Mouse (Mus musculus) kidney, embryonic 15.5 days (tissue): ENCODE results near the gene Trabd2b. TPM values are rescaled to one million over a fixed set of nuclear protein-coding genes. Genes with fewer than 3 reads are reported as not detected.
A peak's percentile ranks its signal among the peaks of the same experiment; 100 is the strongest.

ENCODE experiments used
- ATAC-seq: fragments of 200-750 bp; cut with Nextera tagmentation; replicated peaks from 2 replicates; pipeline ENCODE4 v1.8.0; 2017; ENCODE audit warnings: moderate TSS enrichment; ENCODE audit not compliant: low FRiP score
- H3K27ac ChIP-seq: fragments of 300-500 bp; sonication (generic); 2 replicates; pipeline ENCODE4 v1.5.1; 2015; ENCODE audit warnings: mild to moderate bottlenecking, inconsistent platforms
- H3K27me3 ChIP-seq: fragments of 300-500 bp; sonication (generic); 2 replicates; pipeline ENCODE4 v1.6.1; 2015; ENCODE audit warnings: inconsistent platforms
- H3K36me3 ChIP-seq: fragments of 300-500 bp; sonication (generic); 2 replicates; pipeline ENCODE4 v1.6.1; 2015; ENCODE audit warnings: inconsistent platforms
- H3K4me1 ChIP-seq: fragments of 300-500 bp; sonication (generic); 2 replicates; pipeline ENCODE4 v1.6.1; 2015; ENCODE audit warnings: inconsistent platforms
- H3K4me2 ChIP-seq: fragments of 300-500 bp; sonication (generic); 2 replicates; pipeline ENCODE4 v1.6.1; 2015; ENCODE audit warnings: moderate library complexity, mild to moderate bottlenecking, inconsistent platforms
- H3K4me3 ChIP-seq: fragments of 300-500 bp; sonication (generic); replicated peaks from 2 replicates; pipeline ENCODE4 v1.5.1; 2015; ENCODE audit warnings: mild to moderate bottlenecking, inconsistent platforms
- H3K9ac ChIP-seq: fragments of 300-500 bp; sonication (generic); 2 replicates; pipeline ENCODE4 v1.6.1; 2015; ENCODE audit warnings: mild to moderate bottlenecking, inconsistent platforms
- H3K9me3 ChIP-seq: fragments of 300-500 bp; sonication (generic); replicated peaks from 2 replicates; pipeline ENCODE4 v1.6.1; 2016; ENCODE audit warnings: inconsistent platforms
- WGBS: fragments of 180-500 bp; shearing (Covaris S2); methylation state at CpG from one replicate; pipeline ENCODE4 v1.1.7; 2015; ENCODE audit warnings: mixed read lengths; 5-methylcytosine and 5-hydroxymethylcytosine counted together
- polyA plus RNA-seq: library from polyadenylated mRNA; unstranded; fragments of >200 nt; fragmentation: Nextera tagmentation; extraction: Ambion mirVana; gene quantifications from 2 replicates; pipeline ENCODE4 v1.2.1, GENCODE M21; 2015

Trabd2b gene
- polyA plus RNA-seq, 1 experiment from 2014 or later: 4.9 TPM

DNA sequence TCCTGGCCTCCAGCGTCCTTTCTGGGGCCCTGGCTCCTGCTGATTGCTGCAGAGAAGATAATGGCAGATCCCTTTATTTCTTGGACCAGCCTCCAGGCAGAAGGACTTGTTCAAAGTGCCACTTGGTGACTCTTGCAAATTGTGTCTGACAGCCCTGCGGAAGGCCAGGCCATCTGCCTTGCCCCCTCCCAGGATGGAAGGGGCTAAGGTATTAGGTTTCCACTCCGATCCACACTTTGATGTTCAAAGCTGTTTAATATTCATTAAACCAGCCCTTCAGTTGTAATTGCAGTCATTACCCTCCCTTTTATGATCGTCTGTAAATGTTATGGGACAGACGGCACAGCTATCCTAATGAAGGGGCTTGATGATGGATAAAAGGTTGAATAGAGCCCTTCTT lies 75.0 kb downstream of the Trabd2b start:
- peaks cover 18% of the 10 kb centered on the region for H3K4me1 ChIP-seq
- WGBS: 23% methylated on average over 5 of the region's 5 CpGs
- H3K9me3 ChIP-seq: no peaks in the 10 kb centered on the region
- H3K9ac ChIP-seq: no peak overlapping the region
- ATAC-seq: no peak
- H3K36me3 ChIP-seq: no peaks in the 10 kb centered on the region
- no peak overlapping the region for H3K4me2 ChIP-seq
- H3K27me3 ChIP-seq: 0 out of 2 replicates have a peak, but pooled peaks cover 3% of the 10 kb centered on the region
- H3K4me3 ChIP-seq: no peak overlapping the region
- H3K27ac ChIP-seq: no peak overlapping the region

DNA sequence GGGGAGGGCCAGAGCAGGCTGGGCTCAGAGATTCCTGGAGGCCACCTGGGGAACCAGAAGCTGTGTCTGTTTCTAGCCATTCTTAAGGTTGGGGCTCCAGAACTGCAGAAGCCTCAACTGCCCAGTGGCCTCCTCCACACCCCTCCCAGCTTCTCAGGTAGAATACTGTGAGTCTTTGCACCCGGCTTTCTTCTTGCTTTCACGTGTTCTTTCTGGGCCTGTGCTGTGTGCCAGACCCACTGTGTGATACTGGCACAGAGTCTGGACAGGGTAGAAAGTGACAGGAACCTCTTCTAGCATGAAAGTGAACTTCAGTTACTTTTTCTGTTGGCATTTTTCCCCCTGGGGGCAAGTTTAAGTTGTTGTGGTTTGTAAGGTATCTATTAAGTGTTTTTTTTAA lies 77.6 kb downstream of the Trabd2b start:
- Histone ChIP-seq H3K36me3 (no peaks in the 10 kb centered on the region), H3K27ac (no peak overlapping the region), H3K4me3 (no peak overlapping the region), H3K27me3 (0 out of 2 replicates have a peak, but pooled peaks cover 3% of the 10 kb centered on the region), H3K4me1 (peaks cover 12% of the 10 kb centered on the region), H3K9ac (no peak overlapping the region), H3K4me2 (no peak overlapping the region), H3K9me3 (no peaks in the 10 kb centered on the region)
- WGBS: 61% methylated on average over 2 of the region's 2 CpGs
- ATAC-seq: no peak

DNA sequence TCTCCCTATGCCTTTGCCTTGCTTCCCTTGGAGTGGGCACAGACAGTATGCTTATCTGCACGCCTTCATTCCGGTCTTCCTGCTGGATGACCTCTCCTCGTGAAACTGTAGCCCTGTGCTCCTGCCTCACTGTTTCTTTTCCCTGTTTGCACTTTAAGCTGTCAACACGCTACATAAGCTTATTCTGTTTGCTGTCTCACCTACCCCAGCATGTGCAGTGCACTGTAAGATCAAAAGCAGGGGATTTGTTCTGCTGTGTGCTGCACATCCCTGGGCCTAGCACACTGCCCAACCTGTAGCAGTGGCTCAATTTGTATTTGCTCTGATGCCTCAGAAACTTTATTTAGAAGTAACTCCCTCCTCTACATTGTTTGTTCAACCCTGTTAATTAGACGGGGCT lies 79.5 kb downstream of the Trabd2b start:
- 45% methylated on average over 5 of the region's 5 CpGs for WGBS
- Histone ChIP-seq H3K27me3 (no peaks in the 10 kb centered on the region), H3K9me3 (no peaks in the 10 kb centered on the region), H3K9ac (no peak overlapping the region), H3K4me1 (peaks cover 12% of the 10 kb centered on the region), H3K36me3 (no peaks in the 10 kb centered on the region), H3K27ac (no peak overlapping the region), H3K4me2 (no peak overlapping the region), H3K4me3 (no peak overlapping the region)
- no peak for ATAC-seq

DNA sequence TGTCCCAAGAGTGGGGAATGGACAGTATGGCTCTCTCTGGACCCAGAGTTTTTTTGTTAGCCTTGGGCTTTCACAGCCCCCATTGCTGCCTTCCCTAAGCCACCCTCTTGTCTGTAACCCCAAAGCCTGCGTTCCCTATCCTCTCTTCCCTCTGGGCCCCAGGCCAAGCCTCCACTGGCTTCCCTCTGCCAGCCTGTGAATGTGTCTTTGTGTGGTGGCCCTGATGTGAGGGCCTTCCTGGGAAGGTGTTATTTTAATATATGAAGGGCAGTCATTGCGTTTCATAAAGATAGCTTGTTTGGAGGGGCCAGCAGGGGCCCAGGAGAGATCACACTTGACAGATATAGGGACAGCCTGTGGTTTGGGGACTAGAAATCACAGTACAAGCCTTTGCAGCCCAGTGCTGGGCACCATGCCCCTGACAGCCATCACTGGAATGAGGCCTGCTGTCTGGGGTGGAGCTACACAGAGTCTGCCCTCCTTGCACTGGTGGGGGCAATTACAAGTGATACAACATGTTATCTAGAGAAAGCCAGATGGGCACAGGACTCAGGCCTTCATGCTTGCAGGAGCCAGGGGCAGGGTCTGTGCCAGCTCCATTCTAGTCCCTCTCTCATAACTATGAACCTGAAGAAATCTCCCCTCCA lies 80.5 kb downstream of the Trabd2b start:
- H3K27ac ChIP-seq: no peak overlapping the region
- no peak overlapping the region for H3K4me2 ChIP-seq
- 0 out of 2 replicates have a peak, but pooled peaks cover 4% of the 10 kb centered on the region for H3K4me1 ChIP-seq
- no peaks in the 10 kb centered on the region for H3K9me3 ChIP-seq
- H3K36me3 ChIP-seq: no peaks in the 10 kb centered on the region
- no peak for ATAC-seq
- no peak overlapping the region for H3K9ac ChIP-seq
- no peaks in the 10 kb centered on the region for H3K27me3 ChIP-seq
- 76% methylated on average over 2 of the region's 2 CpGs for WGBS
- no peak overlapping the region for H3K4me3 ChIP-seq

DNA sequence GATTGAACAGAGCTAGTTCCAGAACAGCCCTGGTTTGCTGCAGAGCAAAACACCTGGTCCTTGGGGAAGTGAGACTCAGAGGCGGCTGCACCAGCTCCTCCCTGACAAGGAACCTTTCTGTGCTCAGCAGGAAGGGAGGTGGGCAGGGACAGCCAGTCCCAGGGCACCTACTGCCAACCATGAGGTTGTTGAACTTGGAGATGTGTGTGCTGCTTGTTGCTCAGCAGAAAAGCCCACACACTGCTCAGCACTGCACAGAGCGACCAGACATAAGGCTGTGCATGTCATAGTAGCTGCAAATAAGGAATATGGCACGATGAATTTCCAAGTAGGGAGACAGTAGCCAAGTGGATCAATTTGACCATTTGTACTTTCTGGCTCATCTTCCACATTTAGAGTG lies 81.2 kb downstream of the Trabd2b start:
- Histone ChIP-seq H3K4me1 (0 out of 2 replicates have a peak, but pooled peaks cover 7% of the 10 kb centered on the region), H3K9ac (no peak overlapping the region), H3K4me3 (no peak overlapping the region), H3K27me3 (no peaks in the 10 kb centered on the region), H3K9me3 (no peaks in the 10 kb centered on the region), H3K4me2 (no peak overlapping the region), H3K36me3 (no peaks in the 10 kb centered on the region), H3K27ac (no peak overlapping the region)
- no peak for ATAC-seq
- 75% methylated on average over 3 of the region's 3 CpGs for WGBS

DNA sequence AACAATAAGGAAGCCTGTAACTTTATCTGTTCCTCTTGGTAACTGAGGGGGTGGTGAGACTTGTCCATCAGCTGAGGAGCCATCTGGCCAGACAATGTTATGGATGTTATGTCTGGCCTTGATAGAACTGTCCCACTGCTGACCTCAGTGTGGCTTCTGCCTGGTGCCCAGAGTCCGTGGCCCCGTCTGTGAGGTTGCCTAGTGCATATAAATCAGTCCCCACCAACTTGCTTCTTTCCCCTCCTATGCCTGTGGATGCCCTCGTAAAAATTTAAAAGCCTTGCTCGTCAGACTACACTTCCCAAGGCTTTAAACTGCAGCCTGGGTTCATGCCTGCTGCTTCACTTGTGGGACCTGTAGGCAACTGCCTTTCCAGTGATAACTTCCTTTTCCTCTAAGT lies 85.6 kb downstream of the Trabd2b start:
- no peak overlapping the region for H3K4me2 ChIP-seq
- no peak overlapping the region for H3K27ac ChIP-seq
- no peaks in the 10 kb centered on the region for H3K27me3 ChIP-seq
- no peaks in the 10 kb centered on the region for H3K9me3 ChIP-seq
- no peak for ATAC-seq
- 34% methylated on average over 4 of the region's 4 CpGs for WGBS
- H3K4me1 ChIP-seq: 0 out of 2 replicates have a peak, but pooled peaks cover 4% of the 10 kb centered on the region
- H3K4me3 ChIP-seq: no peak overlapping the region
- H3K36me3 ChIP-seq: no peaks in the 10 kb centered on the region
- H3K9ac ChIP-seq: no peak overlapping the region

DNA sequence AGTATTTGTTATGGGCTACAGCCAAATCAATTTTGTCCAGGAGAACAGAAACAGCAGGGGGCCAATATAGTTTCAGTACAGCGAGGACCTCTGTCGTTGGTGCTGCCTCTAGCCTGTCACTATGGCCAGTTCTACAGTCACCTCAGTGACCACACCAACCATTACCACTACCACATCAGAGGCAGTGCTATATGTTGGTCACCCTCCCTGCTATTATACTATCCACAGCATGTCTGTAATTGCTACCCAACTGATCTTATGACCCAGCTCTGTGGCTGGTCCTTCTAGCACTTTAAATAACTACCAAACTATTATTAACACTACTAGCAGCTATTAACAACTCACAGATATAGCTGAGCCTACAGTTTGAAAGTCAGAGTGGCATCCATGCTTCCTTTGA lies 87.5 kb downstream of the Trabd2b start:
- 81% methylated on average over 2 of the region's 2 CpGs for WGBS
- H3K4me2 ChIP-seq: no peak overlapping the region
- 0 out of 2 replicates have a peak, but pooled peaks cover 4% of the 10 kb centered on the region for H3K4me1 ChIP-seq

DNA sequence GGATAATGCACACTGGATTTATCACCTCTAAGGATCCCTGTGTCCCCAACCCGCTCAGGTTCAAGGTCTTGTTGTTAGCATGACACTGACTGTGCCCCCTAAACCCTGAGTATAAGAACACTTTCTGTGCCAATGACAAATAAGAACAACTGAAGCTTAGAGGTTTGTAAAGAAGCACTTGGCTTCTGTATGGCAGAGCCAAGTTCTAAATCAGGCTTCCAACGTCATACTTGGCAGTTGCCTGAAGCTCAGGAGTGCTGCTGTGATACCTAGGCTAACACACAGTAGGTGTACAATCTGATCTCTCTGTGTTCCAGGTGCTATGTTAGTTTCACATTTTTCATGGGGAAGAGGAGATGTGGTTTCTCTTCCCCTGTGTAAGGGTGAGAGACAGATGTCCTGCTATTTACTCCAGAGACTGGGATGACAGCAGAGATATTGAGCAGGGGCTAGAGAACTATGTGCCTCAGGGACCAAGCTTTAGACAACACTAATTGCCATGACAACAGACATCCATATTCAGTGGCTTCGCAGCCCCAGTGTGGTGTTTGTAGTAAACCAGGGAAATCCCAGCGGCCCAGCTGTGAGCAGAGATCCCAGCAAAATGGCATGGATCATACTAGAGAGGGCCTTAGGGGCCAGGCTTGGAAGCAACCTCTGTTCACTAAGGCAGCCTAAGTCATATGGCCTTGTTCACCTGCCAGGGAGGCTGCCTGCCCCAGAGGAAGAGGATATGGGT lies 89.3 kb downstream of the Trabd2b start:
- WGBS: 60% methylated on average over 4 of the region's 4 CpGs
- Histone ChIP-seq H3K36me3 (no peaks in the 10 kb centered on the region), H3K4me2 (no peak overlapping the region), H3K27me3 (no peaks in the 10 kb centered on the region), H3K4me3 (no peak overlapping the region), H3K27ac (no peak overlapping the region), H3K4me1 (peaks cover 14% of the 10 kb centered on the region), H3K9ac (no peak overlapping the region), H3K9me3 (no peaks in the 10 kb centered on the region)
- ATAC-seq: no peak

More for the DNA sequence above, 87.5 kb downstream of the Trabd2b start:
- ATAC-seq: no peak
- no peaks in the 10 kb centered on the region for H3K9me3 ChIP-seq
- H3K9ac ChIP-seq: no peak overlapping the region
- H3K27ac ChIP-seq: no peak overlapping the region
- no peaks in the 10 kb centered on the region for H3K36me3 ChIP-seq
- H3K27me3 ChIP-seq: no peaks in the 10 kb centered on the region
- no peak overlapping the region for H3K4me3 ChIP-seq

DNA sequence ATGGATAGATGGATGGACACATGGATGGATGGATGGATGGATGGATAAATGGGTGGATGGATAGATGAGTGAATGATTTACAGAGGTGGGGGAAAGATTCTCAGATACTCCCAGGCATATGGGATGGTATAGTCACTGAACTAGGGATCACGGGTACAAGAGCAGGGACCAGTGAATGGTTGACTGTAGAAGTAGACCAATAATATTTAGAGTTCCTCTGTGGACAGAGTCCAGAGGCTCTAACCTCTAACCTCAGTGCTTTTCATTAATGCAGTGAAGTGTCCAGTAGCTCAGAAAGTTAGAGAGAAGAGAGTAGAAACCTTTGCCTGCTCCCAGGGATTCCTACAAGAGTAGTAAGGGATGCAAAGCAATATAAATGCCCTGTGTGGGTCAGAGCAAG lies 93.1 kb downstream of the Trabd2b start:
- 72% methylated on average over 1 of the region's 1 CpGs for WGBS
- ATAC-seq: peak; percentile 47; the same call in 1 of the 2 replicates

DNA sequence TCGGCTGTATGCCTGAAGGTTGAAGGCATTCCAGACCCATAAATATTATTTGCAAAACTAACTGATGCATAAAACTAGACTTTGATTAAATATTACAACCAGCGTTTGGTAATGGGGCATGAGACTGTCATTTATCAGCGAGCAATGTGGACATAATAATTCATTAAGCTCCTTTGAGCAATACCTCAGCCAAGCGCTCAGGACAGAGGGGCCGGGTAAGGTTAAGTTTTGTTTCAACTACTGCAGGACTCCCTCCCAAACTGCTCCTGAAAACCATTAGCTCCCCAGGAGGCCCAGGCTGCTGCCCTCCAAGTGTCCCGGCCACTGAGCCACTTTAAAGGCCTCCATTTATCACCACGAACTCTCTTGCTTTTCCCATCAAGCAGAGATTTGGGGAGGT lies 93.8 kb downstream of the Trabd2b start:
- H3K4me3 ChIP-seq: no peak overlapping the region
- H3K9ac ChIP-seq: no peak overlapping the region
- no peaks in the 10 kb centered on the region for H3K36me3 ChIP-seq
- H3K9me3 ChIP-seq: no peaks in the 10 kb centered on the region
- H3K4me2 ChIP-seq: no peak overlapping the region
- peak; percentile 50 for ATAC-seq
- no peaks in the 10 kb centered on the region for H3K27me3 ChIP-seq
- peak overlapping the region; percentile 3; the same call in 1 of the 2 replicates for H3K27ac ChIP-seq
- H3K4me1 ChIP-seq: peaks cover 15% of the 10 kb centered on the region
- WGBS: 32% methylated on average over 7 of the region's 7 CpGs

More for the DNA sequence above, 93.1 kb downstream of the Trabd2b start:
- Histone ChIP-seq H3K27me3 (no peaks in the 10 kb centered on the region), H3K27ac (0 out of 2 replicates have a peak overlapping the region, but pooled peaks have one; percentile 34), H3K9me3 (no peaks in the 10 kb centered on the region), H3K4me2 (no peak overlapping the region), H3K9ac (no peak overlapping the region), H3K36me3 (no peaks in the 10 kb centered on the region), H3K4me1 (peaks cover 13% of the 10 kb centered on the region), H3K4me3 (no peak overlapping the region)

DNA sequence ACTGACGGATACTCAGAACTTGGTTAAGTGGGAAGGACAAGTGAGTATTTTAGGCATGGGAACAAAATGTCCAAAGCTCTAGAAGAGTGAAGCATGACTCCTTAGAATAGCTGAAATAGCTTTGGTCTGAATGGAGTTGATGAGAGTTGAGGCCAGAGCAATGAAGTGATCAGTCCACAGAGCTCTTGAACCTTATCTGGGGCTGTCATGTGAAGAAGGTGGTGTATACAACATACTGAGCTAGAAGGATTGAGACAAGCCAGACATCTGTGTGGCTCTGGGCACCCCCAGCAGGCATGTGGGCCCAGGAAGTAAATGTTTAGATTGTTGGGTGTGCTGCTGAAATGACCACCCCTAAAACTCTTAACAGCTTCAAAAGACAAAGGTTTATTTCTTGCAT lies 94.5 kb downstream of the Trabd2b start:
- no peaks in the 10 kb centered on the region for H3K36me3 ChIP-seq
- no peaks in the 10 kb centered on the region for H3K27me3 ChIP-seq
- H3K4me2 ChIP-seq: no peak overlapping the region
- H3K4me1 ChIP-seq: peaks cover 15% of the 10 kb centered on the region
- H3K4me3 ChIP-seq: no peak overlapping the region
- no peak overlapping the region for H3K27ac ChIP-seq
- ATAC-seq: no peak
- no peak overlapping the region for H3K9ac ChIP-seq
- 90% methylated on average over 1 of the region's 1 CpGs for WGBS
- H3K9me3 ChIP-seq: no peaks in the 10 kb centered on the region

DNA sequence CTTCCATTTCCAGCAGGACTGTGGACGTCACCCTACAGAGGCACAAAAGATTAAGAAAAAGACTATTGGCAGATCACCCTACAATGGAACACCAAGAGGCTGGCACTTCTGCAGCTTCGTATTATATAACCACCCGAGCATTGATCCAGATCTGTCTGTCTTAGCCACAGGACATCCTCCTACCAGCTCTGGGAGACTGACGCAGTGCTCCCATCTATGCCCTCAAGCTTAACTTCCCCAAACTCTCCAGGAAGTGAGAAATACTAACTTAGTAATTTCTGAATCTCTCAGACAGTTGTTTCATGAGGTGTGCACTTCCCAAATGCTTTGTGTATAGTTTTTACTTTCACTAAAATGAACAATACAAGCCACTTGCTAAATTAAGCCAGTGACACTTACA lies 95.1 kb downstream of the Trabd2b start:
- no peak for ATAC-seq
- H3K4me1 ChIP-seq: peaks cover 15% of the 10 kb centered on the region
- no peaks in the 10 kb centered on the region for H3K9me3 ChIP-seq
- H3K4me3 ChIP-seq: no peak overlapping the region
- no peak overlapping the region for H3K4me2 ChIP-seq
- no peaks in the 10 kb centered on the region for H3K27me3 ChIP-seq
- WGBS: 91% methylated on average over 4 of the region's 4 CpGs
- H3K27ac ChIP-seq: 0 out of 2 replicates have a peak overlapping the region, but pooled peaks have one; percentile 13
- no peaks in the 10 kb centered on the region for H3K36me3 ChIP-seq
- no peak overlapping the region for H3K9ac ChIP-seq
